Mouse (Mus musculus): ENCODE measurements around the gene Xpnpep1. TPM values are rescaled to one million over a fixed set of nuclear protein-coding genes. Genes with fewer than 3 reads are reported as not detected.

Xpnpep1 gene
- total RNA-seq (2014; rRNA removed) (94.1 and 98.6 TPM in 2 replicates), polyA plus RNA-seq (2015; fragmentation: Nextera tagmentation; extraction: Ambion mirVana) (115 and 118 TPM in 2 replicates)

GRCm38 (mm10) chr19:53040164-53041132 is at the start of gene Xpnpep1:
Xpnpep1 (minus strand) TSS chr19:53040214.
- H3K36me3 ChIP-seq (ENCODE audit: insufficient read depth, low read length), result no peaks in the 10 kb centered on the region
- H3K9me3 ChIP-seq (ENCODE audit: low read length), result no peaks in the 10 kb centered on the region
- DNase-seq (ENCODE audit: low spot score) (no peak), ATAC-seq (no peak)
- H3K27me3 ChIP-seq (ENCODE audit: insufficient read depth, low read length), result no peaks in the 10 kb centered on the region
- H3K4me3 ChIP-seq (ENCODE audit: low read length), result peak within 1 kb of the TSS; percentile 92
- 86% methylated on average over 23 of the region's 23 CpGs for WGBS
- H3K4me2 ChIP-seq (ENCODE audit: low read depth, low read length), result peak within 1 kb of the TSS; percentile 78
- peaks cover 8% of the 10 kb centered on the region; the same call in 1 of the 2 replicates for H3K4me1 ChIP-seq (ENCODE audit: insufficient read depth, low read length)
- H3K9ac ChIP-seq (replicated peaks; ENCODE audit: low read length), result peak within 1 kb of the TSS; percentile 94
- no peak for TF ChIP-seq CTCF (IDR thresholded peaks at IDR 0.05; ENCODE audit: low read depth)
- peak within 1 kb of the TSS; percentile 90 for H3K27ac ChIP-seq

DNA sequence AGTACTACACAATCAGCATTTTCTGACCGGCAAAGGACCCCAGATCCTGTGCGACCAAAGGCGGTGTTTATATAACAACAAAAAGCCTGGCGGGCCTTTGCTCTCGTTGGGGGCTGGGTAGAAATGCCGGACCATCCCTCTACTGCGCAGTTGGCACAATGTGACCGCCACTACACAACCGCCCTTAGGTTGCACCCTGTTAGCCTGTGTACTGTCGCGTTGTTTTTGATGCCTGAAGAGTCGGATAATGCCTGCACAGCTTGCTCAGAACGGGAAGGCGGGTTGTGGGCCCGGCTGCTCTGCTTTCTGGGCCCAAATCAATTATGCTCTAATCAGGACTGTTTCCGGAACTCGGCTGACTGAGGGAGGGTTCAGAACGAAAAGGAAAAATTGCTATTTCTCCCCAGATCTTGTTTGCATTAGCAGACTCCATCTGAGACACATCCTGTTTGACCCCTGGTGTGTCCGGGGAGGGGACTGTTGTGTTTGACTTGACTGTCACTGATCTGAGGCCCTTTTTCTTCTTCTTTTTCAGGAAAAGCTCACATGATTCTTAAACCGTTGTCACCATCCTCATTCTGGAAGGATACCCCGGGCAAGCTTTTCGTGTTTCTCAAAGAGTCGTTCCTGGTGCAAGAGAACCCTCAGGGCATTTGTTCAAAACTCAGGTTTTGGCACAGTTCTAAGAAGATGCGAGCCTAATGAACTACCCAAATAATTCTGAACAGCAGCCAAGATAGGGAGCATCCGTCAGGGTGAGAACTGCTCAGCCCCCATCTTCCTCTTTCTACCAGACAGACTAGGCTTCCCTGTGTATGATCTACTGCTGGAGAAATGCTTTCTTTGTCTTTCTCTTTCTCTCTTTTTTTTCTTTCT is 47.5 kb upstream of the Xpnpep1 start:
- DNase-seq (ENCODE audit: low spot score) (peak; percentile 28), ATAC-seq (peak; percentile 77)
- no peak for TF ChIP-seq CTCF (IDR thresholded peaks at IDR 0.05; ENCODE audit: low read depth)
- Histone ChIP-seq H3K4me2 (ENCODE audit: low read depth, low read length) (peak overlapping the region; percentile 33), H3K27ac (peak overlapping the region; percentile 65; the same call in 1 of the 2 replicates), H3K9ac (replicated peaks; ENCODE audit: low read length) (peak overlapping the region; percentile 13; the same call in 1 of the 2 replicates), H3K4me1 (ENCODE audit: insufficient read depth, low read length) (peaks cover 8% of the 10 kb centered on the region; the same call in 1 of the 2 replicates), H3K27me3 (ENCODE audit: insufficient read depth, low read length) (no peaks in the 10 kb centered on the region), H3K4me3 (ENCODE audit: low read length) (no peak overlapping the region), H3K9me3 (ENCODE audit: low read length) (no peaks in the 10 kb centered on the region), H3K36me3 (ENCODE audit: insufficient read depth, low read length) (no peaks in the 10 kb centered on the region)
- WGBS, result 22% methylated on average over 25 of the region's 25 CpGs

DNA sequence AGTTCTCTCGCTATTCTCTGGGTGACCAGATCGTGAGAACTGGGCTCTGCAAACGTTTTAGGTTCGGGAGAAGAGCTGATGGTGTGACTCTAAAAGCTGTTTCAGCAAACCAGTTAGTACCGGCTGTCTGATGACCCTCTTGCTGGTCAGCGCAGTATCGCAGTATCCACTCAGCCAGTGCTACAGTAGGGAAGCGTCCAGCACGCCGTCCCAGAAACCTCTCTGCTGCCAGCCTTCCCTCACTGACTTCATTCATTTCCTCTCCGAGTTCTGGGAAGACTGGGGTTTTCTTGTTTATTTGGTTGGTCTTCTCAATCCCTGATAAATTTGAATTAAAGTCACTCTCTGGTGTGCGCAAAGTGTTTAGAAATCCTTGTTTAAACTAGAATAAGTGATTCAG is 46.8 kb upstream of the Xpnpep1 start:
- H3K4me3 ChIP-seq (ENCODE audit: low read length), result no peak overlapping the region
- peak overlapping the region; percentile 33 for H3K4me2 ChIP-seq (ENCODE audit: low read depth, low read length)
- DNase-seq (ENCODE audit: low spot score), result no peak
- no peaks in the 10 kb centered on the region for H3K36me3 ChIP-seq (ENCODE audit: insufficient read depth, low read length)
- no peaks in the 10 kb centered on the region for H3K9me3 ChIP-seq (ENCODE audit: low read length)
- H3K9ac ChIP-seq (replicated peaks; ENCODE audit: low read length), result no peak overlapping the region
- WGBS, result 54% methylated on average over 12 of the region's 12 CpGs
- H3K27me3 ChIP-seq (ENCODE audit: insufficient read depth, low read length), result no peaks in the 10 kb centered on the region
- TF ChIP-seq CTCF (IDR thresholded peaks at IDR 0.05; ENCODE audit: low read depth), result no peak
- peak overlapping the region; percentile 65; the same call in 1 of the 2 replicates for H3K27ac ChIP-seq
- no peak for ATAC-seq
- peaks cover 8% of the 10 kb centered on the region; the same call in 1 of the 2 replicates for H3K4me1 ChIP-seq (ENCODE audit: insufficient read depth, low read length)

- 52% methylated on average over 5 of the region's 5 CpGs for WGBS
- Histone ChIP-seq H3K4me1 (ENCODE audit: insufficient read depth, low read length) (peaks cover 12% of the 10 kb centered on the region; the same call in 1 of the 2 replicates), H3K27me3 (ENCODE audit: insufficient read depth, low read length) (no peaks in the 10 kb centered on the region), H3K9me3 (ENCODE audit: low read length) (no peaks in the 10 kb centered on the region), H3K4me2 (ENCODE audit: low read depth, low read length) (no peak overlapping the region), H3K9ac (replicated peaks; ENCODE audit: low read length) (no peak overlapping the region), H3K27ac (no peak overlapping the region), H3K4me3 (ENCODE audit: low read length) (no peak overlapping the region), H3K36me3 (ENCODE audit: insufficient read depth, low read length) (no peaks in the 10 kb centered on the region)
- no peak for DNase-seq (ENCODE audit: low spot score)
- ATAC-seq, result no peak
- TF ChIP-seq CTCF (IDR thresholded peaks at IDR 0.05; ENCODE audit: low read depth), result no peak
These were observed 44.7 kb upstream of the Xpnpep1 start for GRCm38 (mm10) chr19:53084735-53085134.

DNA sequence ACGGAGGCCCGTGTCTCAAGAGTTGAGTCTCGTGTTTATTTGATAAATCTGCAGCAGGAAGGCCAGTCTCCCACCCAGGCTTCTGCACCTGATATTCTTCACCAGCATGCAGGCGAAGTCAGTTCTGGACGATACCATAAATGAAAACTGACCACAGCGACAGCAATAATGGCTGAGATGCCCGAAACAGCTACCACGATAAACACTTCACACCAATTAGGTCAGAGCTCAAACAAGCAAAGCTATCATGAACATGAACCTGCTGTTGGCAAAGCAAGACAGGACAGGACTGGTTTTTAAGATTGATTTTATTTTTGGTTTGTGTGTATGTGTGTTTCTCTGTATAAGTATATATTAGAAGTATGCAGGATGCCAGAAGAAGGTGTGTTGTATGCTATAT is 42.8 kb upstream of the Xpnpep1 start:
- 90% methylated on average over 8 of the region's 8 CpGs for WGBS
- no peak overlapping the region for H3K27ac ChIP-seq
- ATAC-seq (no peak), DNase-seq (ENCODE audit: low spot score) (no peak)
- H3K9me3 ChIP-seq (ENCODE audit: low read length), result no peaks in the 10 kb centered on the region
- no peaks in the 10 kb centered on the region for H3K36me3 ChIP-seq (ENCODE audit: insufficient read depth, low read length)
- TF ChIP-seq CTCF (IDR thresholded peaks at IDR 0.05; ENCODE audit: low read depth), result no peak
- no peak overlapping the region for H3K4me3 ChIP-seq (ENCODE audit: low read length)
- no peak overlapping the region for H3K9ac ChIP-seq (replicated peaks; ENCODE audit: low read length)
- H3K4me1 ChIP-seq (ENCODE audit: insufficient read depth, low read length), result peaks cover 12% of the 10 kb centered on the region; the same call in 1 of the 2 replicates
- H3K27me3 ChIP-seq (ENCODE audit: insufficient read depth, low read length), result no peaks in the 10 kb centered on the region
- no peak overlapping the region for H3K4me2 ChIP-seq (ENCODE audit: low read depth, low read length)

- Histone ChIP-seq H3K4me1 (ENCODE audit: insufficient read depth, low read length) (0 out of 2 replicates have a peak, but pooled peaks cover 3% of the 10 kb centered on the region), H3K4me2 (ENCODE audit: low read depth, low read length) (no peak overlapping the region), H3K9ac (replicated peaks; ENCODE audit: low read length) (no peak overlapping the region), H3K27me3 (ENCODE audit: insufficient read depth, low read length) (no peaks in the 10 kb centered on the region), H3K4me3 (ENCODE audit: low read length) (no peak overlapping the region), H3K36me3 (ENCODE audit: insufficient read depth, low read length) (no peaks in the 10 kb centered on the region), H3K9me3 (ENCODE audit: low read length) (no peaks in the 10 kb centered on the region), H3K27ac (no peak overlapping the region)
- DNase-seq (ENCODE audit: low spot score), result no peak
- 78% methylated on average over 3 of the region's 3 CpGs for WGBS
- TF ChIP-seq CTCF (IDR thresholded peaks at IDR 0.05; ENCODE audit: low read depth), result no peak
- ATAC-seq, result no peak
These were observed 41.3 kb upstream of the Xpnpep1 start for GRCm38 (mm10) chr19:53081339-53081738.

Measured in hindbrain, postnatal 0 days (tissue).